Mouse (Mus musculus): ENCODE data around the gene Max. TPM values are rescaled to one million over a fixed set of nuclear protein-coding genes. Genes with fewer than 3 reads are reported as not detected.
A peak's percentile ranks its signal among the peaks of the same experiment; 100 is the strongest.

Gene Max
- polyA plus RNA-seq, 1 experiment from 2014 or later, result 11.5 TPM

DNA sequence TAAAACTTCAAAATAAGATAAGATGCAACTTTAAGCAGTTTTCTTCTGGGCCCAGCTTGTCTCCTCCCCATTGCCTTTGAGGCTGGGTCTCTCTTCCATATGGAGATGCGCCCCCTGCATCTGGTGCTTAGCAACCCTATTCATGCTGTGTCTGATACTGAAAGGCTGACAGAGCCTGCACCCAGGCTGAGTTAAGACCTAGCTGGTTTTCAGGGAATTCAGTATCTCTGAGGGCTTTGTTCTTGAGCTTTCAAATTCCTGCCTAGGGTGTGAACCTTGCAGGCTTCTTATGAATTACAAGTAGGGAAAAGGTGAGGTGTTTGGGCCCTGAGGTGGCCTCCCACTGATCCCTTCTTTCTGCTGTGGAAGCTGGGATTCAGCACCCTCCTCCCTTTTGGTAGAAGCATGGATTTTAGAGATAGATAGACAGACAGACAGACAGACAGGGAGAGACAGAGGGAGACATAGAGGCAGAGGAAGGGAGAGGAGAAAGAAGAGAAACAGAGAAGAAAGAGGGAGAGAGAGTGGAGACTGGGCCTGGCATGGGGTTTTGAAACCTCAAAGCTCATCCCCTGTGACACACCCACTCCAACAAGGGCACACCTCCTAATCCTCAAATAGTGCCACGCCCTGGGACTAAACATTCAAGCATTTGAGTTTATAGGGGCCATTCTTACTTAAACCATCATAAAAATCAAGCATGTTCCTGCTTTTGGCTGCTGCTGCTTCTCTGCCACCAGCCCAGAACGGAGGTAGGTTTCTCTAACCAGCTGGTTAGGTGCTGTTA, 60.3 kb downstream of the Max start:
- 83% methylated on average over 3 of the region's 3 CpGs for WGBS
- Histone ChIP-seq H3K4me1 (no peaks in the 10 kb centered on the region), H3K4me3 (no peak overlapping the region), H3K9me3 (replicated peaks) (no peaks in the 10 kb centered on the region), H3K27me3 (ENCODE audit: low read depth, poor library complexity, severe bottlenecking) (no peaks in the 10 kb centered on the region), H3K27ac (no peak overlapping the region), H3K36me3 (peaks cover 15% of the 10 kb centered on the region)
- DNase-seq (ENCODE audit: low spot score), result no peak

DNA sequence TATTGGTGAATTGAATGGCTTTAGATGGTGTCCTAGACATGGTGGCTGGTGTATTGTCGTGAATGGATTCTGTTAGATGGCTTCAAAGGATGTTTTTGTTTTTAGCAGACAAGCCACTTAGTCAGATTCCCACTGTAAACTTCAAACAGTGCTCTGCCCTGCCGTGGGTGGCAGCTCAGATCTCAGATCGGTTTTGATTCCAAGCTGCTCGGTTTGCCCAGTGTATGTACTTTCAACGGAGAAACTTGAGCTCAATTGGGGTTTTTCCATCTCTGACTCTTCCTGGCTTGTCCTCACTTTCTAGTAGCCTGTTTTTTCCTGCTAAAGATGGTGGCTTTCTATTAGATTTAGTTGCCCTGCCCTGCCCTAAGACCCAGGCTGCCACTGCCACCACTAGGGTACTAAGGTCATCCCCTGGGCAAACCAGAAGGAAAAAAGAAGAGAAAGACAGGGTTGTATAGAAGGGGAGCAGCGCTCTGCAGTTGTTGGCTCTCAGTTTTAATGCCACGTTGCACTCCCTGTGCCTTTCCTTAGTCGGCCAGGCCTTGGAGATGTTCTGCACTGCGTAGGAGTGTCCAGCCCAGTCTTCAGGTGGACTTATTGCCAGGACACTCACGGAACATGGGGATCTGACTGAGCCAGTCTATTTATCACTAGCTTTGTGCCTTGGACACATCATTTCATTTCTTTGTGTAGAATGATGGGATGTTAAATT, 62.6 kb downstream of the Max start:
- peaks cover 15% of the 10 kb centered on the region for H3K4me1 ChIP-seq
- H3K36me3 ChIP-seq, result peaks cover 15% of the 10 kb centered on the region
- H3K27me3 ChIP-seq (ENCODE audit: low read depth, poor library complexity, severe bottlenecking), result no peaks in the 10 kb centered on the region
- no peaks in the 10 kb centered on the region for H3K9me3 ChIP-seq (replicated peaks)
- WGBS, result 89% methylated on average over 10 of the region's 10 CpGs
- DNase-seq (ENCODE audit: low spot score), result no peak
- no peak overlapping the region for H3K27ac ChIP-seq
- H3K4me3 ChIP-seq, result no peak overlapping the region

- Histone ChIP-seq H3K27ac (no peak overlapping the region), H3K36me3 (peaks cover 17% of the 10 kb centered on the region), H3K4me1 (peaks cover 15% of the 10 kb centered on the region)
Measured at GRCm38 (mm10) chr12:76898141-76898540, 63.9 kb downstream of the Max start.

GRCm38 (mm10) chr12:76897006-76897405, 65.0 kb downstream of the Max start:
- H3K4me1 ChIP-seq, result peaks cover 15% of the 10 kb centered on the region
- 94% methylated on average over 10 of the region's 10 CpGs for WGBS
- H3K27ac ChIP-seq, result no peak overlapping the region

More at GRCm38 (mm10) chr12:76898141-76898540, 63.9 kb downstream of the Max start:
- Histone ChIP-seq H3K9me3 (replicated peaks) (no peaks in the 10 kb centered on the region), H3K27me3 (ENCODE audit: low read depth, poor library complexity, severe bottlenecking) (no peaks in the 10 kb centered on the region), H3K4me3 (no peak overlapping the region)
- DNase-seq (ENCODE audit: low spot score), result no peak

GRCm38 (mm10) chr12:76896566-76896965, 65.4 kb downstream of the Max start:
- peaks cover 21% of the 10 kb centered on the region for H3K36me3 ChIP-seq
- H3K27ac ChIP-seq, result no peak overlapping the region
- DNase-seq (ENCODE audit: low spot score), result no peak
- H3K4me1 ChIP-seq, result peaks cover 15% of the 10 kb centered on the region
- no peaks in the 10 kb centered on the region for H3K27me3 ChIP-seq (ENCODE audit: low read depth, poor library complexity, severe bottlenecking)
- 86% methylated on average over 4 of the region's 4 CpGs for WGBS
- no peak overlapping the region for H3K4me3 ChIP-seq
- H3K9me3 ChIP-seq (replicated peaks), result no peaks in the 10 kb centered on the region

More at GRCm38 (mm10) chr12:76897006-76897405, 65.0 kb downstream of the Max start:
- Histone ChIP-seq H3K27me3 (ENCODE audit: low read depth, poor library complexity, severe bottlenecking) (no peaks in the 10 kb centered on the region), H3K4me3 (no peak overlapping the region), H3K9me3 (replicated peaks) (no peaks in the 10 kb centered on the region), H3K36me3 (peaks cover 19% of the 10 kb centered on the region)
- DNase-seq (ENCODE audit: low spot score), result no peak

- Histone ChIP-seq H3K4me1 (peaks cover 15% of the 10 kb centered on the region), H3K27ac (no peak overlapping the region), H3K27me3 (ENCODE audit: low read depth, poor library complexity, severe bottlenecking) (no peaks in the 10 kb centered on the region), H3K9me3 (replicated peaks) (no peaks in the 10 kb centered on the region), H3K4me3 (no peak overlapping the region), H3K36me3 (peaks cover 15% of the 10 kb centered on the region)
- 35% methylated on average over 7 of the region's 7 CpGs for WGBS
- DNase-seq (ENCODE audit: low spot score), result peak; percentile 43
Measured at GRCm38 (mm10) chr12:76895777-76896176, 66.2 kb downstream of the Max start.

- Histone ChIP-seq H3K27me3 (ENCODE audit: low read depth, poor library complexity, severe bottlenecking) (no peaks in the 10 kb centered on the region), H3K27ac (no peak overlapping the region), H3K36me3 (peaks cover 11% of the 10 kb centered on the region; the same call in 1 of the 2 replicates), H3K4me1 (peaks cover 15% of the 10 kb centered on the region), H3K9me3 (replicated peaks) (no peaks in the 10 kb centered on the region), H3K4me3 (no peak overlapping the region)
- DNase-seq (ENCODE audit: low spot score), result no peak
- 82% methylated on average over 10 of the region's 10 CpGs for WGBS
Measured at GRCm38 (mm10) chr12:76894792-76895559, 67.0 kb downstream of the Max start.

GRCm38 (mm10) chr12:76892910-76893695, 68.9 kb downstream of the Max start:
- H3K27me3 ChIP-seq (ENCODE audit: low read depth, poor library complexity, severe bottlenecking), result no peaks in the 10 kb centered on the region
- WGBS, result 95% methylated on average over 16 of the region's 16 CpGs
- H3K4me3 ChIP-seq, result no peak overlapping the region
- H3K9me3 ChIP-seq (replicated peaks), result no peaks in the 10 kb centered on the region
- peaks cover 15% of the 10 kb centered on the region for H3K4me1 ChIP-seq
- H3K27ac ChIP-seq, result no peak overlapping the region
- peaks cover 17% of the 10 kb centered on the region; the same call in 1 of the 2 replicates for H3K36me3 ChIP-seq
- no peak for DNase-seq (ENCODE audit: low spot score)

- H3K36me3 ChIP-seq, result peaks cover 21% of the 10 kb centered on the region; the same call in 1 of the 2 replicates
- 87% methylated on average over 3 of the region's 3 CpGs for WGBS
Measured at GRCm38 (mm10) chr12:76891160-76891559, 70.8 kb downstream of the Max start.

GRCm38 (mm10) chr12:76889404-76890184, 72.4 kb downstream of the Max start:
- H3K27ac ChIP-seq, result no peak overlapping the region
- WGBS, result 90% methylated on average over 11 of the region's 11 CpGs
- peaks cover 21% of the 10 kb centered on the region; the same call in 1 of the 2 replicates for H3K36me3 ChIP-seq
- no peak for DNase-seq (ENCODE audit: low spot score)
- H3K4me1 ChIP-seq, result peaks cover under 1% of the 10 kb centered on the region; the same call in 1 of the 2 replicates
- no peaks in the 10 kb centered on the region for H3K27me3 ChIP-seq (ENCODE audit: low read depth, poor library complexity, severe bottlenecking)
- no peaks in the 10 kb centered on the region for H3K9me3 ChIP-seq (replicated peaks)
- no peak overlapping the region for H3K4me3 ChIP-seq

More at GRCm38 (mm10) chr12:76891160-76891559, 70.8 kb downstream of the Max start:
- H3K4me3 ChIP-seq, result no peak overlapping the region
- H3K27me3 ChIP-seq (ENCODE audit: low read depth, poor library complexity, severe bottlenecking), result no peaks in the 10 kb centered on the region
- no peak for DNase-seq (ENCODE audit: low spot score)
- H3K4me1 ChIP-seq, result peaks cover 15% of the 10 kb centered on the region
- H3K9me3 ChIP-seq (replicated peaks), result no peaks in the 10 kb centered on the region
- H3K27ac ChIP-seq, result no peak overlapping the region

- no peak overlapping the region for H3K27ac ChIP-seq
Measured at GRCm38 (mm10) chr12:76887941-76888340, 74.1 kb downstream of the Max start.

More at GRCm38 (mm10) chr12:76887941-76888340, 74.1 kb downstream of the Max start:
- DNase-seq (ENCODE audit: low spot score), result no peak
- H3K9me3 ChIP-seq (replicated peaks), result no peaks in the 10 kb centered on the region
- H3K4me3 ChIP-seq, result no peak overlapping the region
- H3K4me1 ChIP-seq, result peaks cover 8% of the 10 kb centered on the region; the same call in 1 of the 2 replicates
- H3K27me3 ChIP-seq (ENCODE audit: low read depth, poor library complexity, severe bottlenecking), result no peaks in the 10 kb centered on the region
- 96% methylated on average over 12 of the region's 12 CpGs for WGBS
- H3K36me3 ChIP-seq, result peaks cover 18% of the 10 kb centered on the region; the same call in 1 of the 2 replicates

All from limb, embryonic 10.5 days (tissue).